Mouse (Mus musculus) midbrain, embryonic 10.5 days (tissue): ENCODE data around the gene Sgce. TPM values are rescaled to one million over a fixed set of nuclear protein-coding genes. Genes with fewer than 3 reads are reported as not detected.

Experiments
- polyA plus RNA-seq: library from polyadenylated mRNA; unstranded; fragments of >200 nt; fragmentation: Nextera tagmentation; extraction: Ambion mirVana; gene quantifications from 2 replicates; pipeline ENCODE4 v1.2.1, GENCODE M21; 2016

The Sgce gene
- polyA plus RNA-seq, 1 experiment from 2014 or later = 65.2 TPM

Other genes with a start within 250 kb of the Sgce start
- gene Col1a2, start 242.4 kb downstream of the Sgce start, polyA plus RNA-seq = 84.9 and 139 TPM in 2 replicates
- gene Casd1, start 146.4 kb downstream of the Sgce start, polyA plus RNA-seq = 32.0 and 32.2 TPM in 2 replicates
- 8.7 and 8.8 TPM in 2 replicates for gene Peg10, start 99 bp upstream of the Sgce start, polyA plus RNA-seq
- 17.6 and 18.7 TPM in 2 replicates for gene Ppp1r9a, start 155.7 kb upstream of the Sgce start, polyA plus RNA-seq